Mouse (Mus musculus): ENCODE measurements around the gene S100a5.

- TF ChIP-seq POLR2A (IDR thresholded peaks at IDR 0.05; ENCODE audit: low read depth, low read length) (no peak), CTCF (IDR thresholded peaks at IDR 0.05; ENCODE audit: borderline replicate concordance, insufficient read depth, low read length) (peak; percentile 62; the same call in 1 of the 2 replicates)
These were observed 44.7 kb downstream of the S100a5 start for GRCm38 (mm10) chr3:90652878-90653508.
